Mouse (Mus musculus): Measurements from ENCODE around the gene Caap1. TPM values are rescaled to one million over a fixed set of nuclear protein-coding genes. Genes with fewer than 3 reads are reported as not detected.
A peak's percentile ranks its signal among the peaks of the same experiment; 100 is the strongest.

The Caap1 gene
- total RNA-seq, 2 experiments from 2014 or later = 11.1 to 11.9 TPM

DNA sequence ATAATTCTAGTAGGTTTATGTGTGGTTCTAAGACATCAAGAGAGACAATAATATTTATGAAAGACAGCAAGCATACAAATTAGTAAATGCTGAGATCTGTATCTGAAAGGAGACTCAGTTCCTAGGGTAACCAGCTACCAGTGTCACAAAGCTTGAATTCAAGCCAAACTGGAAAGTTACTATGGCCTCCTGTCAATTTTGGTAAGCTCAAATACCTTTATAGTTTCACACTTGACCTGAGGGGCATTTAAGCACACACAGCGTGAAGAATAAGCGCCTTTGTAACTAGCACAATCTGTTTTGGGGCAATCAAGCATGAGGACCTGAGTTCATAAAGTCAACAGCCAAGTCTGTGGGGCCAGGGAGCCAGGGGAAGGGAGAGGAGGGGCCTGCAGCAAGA lies 2.7 kb upstream of the Caap1 start:
- no peak for DNase-seq (ENCODE audit: low spot score in 2 of 2)
- no peak overlapping the region for H3K27ac ChIP-seq
- no peak for TF ChIP-seq CTCF (conservative IDR thresholded peaks at IDR 0.05)

DNA sequence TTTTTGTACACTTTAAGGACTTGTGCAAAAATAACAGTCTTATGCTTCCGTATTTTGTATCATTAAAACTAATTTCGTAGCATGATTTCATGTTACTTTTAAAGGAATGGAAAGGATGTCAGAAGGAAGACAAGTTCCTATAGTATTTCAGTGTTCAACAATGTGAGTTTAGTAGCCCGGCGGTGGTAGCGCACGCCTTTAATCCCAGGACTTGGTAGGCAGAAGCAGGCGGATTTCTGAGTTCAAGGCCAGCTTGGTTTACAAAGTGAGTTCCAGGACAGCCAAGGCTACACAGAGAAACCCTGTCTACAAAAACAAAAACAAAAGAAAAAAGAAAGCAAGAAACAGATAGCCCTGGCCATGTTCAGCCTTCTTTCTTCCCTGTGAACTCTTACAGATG lies 549 bp upstream of the Caap1 start:
- no peak for TF ChIP-seq CTCF (conservative IDR thresholded peaks at IDR 0.05)
- Histone ChIP-seq H3K27ac (peak overlapping the region; percentile 84), H3K4me3 (peak overlapping the region; percentile 95)
- no peak for DNase-seq (ENCODE audit: low spot score in 2 of 2)

More for the DNA sequence above, 2.7 kb upstream of the Caap1 start:
- H3K4me3 ChIP-seq = no peak overlapping the region

DNA sequence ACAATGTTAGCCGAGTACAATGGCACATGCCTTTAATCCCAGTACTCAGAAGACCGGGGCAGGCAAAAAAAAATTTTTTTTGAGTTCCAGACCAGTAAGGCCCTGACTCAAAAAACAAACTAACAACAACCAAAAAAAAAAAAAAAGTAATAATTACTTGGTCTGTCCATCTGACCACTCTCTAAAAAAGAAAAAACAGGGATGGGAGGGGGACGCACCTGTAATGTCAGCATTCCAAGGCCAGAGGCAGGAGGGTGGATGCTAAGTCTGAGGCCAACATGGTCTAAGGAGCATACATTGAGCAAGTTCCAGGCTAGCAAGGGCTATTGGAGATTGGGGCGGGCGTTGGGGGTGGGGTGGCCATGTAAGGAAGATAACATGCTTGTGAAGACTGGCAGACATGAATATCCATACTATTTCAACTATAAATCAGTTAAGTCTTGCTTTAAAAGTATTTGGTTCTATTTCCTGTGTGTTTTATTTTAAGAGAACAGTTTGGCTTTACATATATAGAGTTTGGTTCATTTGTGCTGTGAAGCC lies 1.6 kb downstream of the Caap1 start:
- TF ChIP-seq CTCF (conservative IDR thresholded peaks at IDR 0.05) = no peak
- DNase-seq (ENCODE audit: low spot score in 2 of 2) = no peak
- no peak overlapping the region for H3K4me3 ChIP-seq
- H3K27ac ChIP-seq = no peak overlapping the region

DNA sequence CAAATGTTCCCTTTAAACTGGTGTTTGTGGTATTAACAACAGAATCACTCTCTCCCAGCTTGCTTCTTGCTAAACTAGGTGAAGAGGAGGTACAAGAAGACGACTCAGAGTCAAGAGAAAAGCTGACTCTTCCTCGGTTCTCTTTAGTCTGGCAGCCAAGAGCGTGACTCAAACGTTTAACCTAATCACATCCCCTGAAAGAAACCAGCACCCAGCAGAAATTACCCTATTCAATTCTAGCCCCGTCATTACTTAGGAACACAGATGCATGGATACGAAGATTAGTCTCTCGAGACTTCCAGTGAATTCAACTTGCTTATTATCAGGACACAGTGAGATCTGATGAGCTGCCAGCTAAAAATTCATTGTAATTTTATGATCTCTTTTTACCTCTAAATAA lies 12.3 kb downstream of the Caap1 start:
- no peak for TF ChIP-seq CTCF (conservative IDR thresholded peaks at IDR 0.05)
- Histone ChIP-seq H3K27ac (no peak overlapping the region), H3K4me3 (no peak overlapping the region)
- no peak for DNase-seq (ENCODE audit: low spot score in 2 of 2)

DNA sequence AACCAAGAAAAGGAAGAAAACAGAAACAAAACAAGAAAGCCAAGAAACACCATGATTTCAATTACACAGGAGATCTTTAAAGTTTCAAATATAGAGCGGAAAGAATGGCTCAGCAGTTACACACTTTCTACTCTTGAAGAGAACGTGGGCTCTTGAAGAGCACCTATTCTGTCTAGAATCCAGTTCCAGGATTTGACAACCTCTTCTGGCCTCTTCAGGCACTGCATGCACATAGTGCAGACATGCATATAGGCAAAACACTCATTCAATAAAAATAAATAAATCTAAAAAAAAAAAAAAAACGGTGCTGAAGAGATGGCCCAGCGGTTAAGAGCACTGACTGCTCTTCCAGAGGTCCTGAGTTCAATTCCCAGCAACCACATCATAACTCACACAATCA lies 13.6 kb downstream of the Caap1 start:
- TF ChIP-seq CTCF (conservative IDR thresholded peaks at IDR 0.05) = peak; percentile 43
- DNase-seq (ENCODE audit: low spot score in 2 of 2) = no peak
- Histone ChIP-seq H3K27ac (no peak overlapping the region), H3K4me3 (no peak overlapping the region)

DNA sequence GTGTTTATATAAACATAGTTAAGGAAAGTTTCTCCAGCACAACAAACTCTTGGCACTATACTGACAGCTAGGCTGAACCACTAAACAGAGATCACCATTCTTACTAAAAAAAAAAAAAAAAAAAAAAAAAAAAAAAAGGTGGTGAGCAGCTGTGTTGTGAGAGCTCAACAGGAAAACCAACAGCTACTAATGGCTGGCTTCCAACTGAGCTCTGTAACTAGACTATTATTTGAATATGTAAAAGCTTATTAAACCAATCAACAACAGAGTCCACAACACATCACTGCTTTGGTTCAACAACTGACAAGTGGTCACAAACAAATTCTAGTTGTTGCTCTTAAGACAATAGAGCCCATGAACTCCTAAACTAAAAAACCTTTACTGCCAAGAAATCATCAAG lies 23.4 kb downstream of the Caap1 start:
- no peak for DNase-seq (ENCODE audit: low spot score in 2 of 2)
- no peak for TF ChIP-seq CTCF (conservative IDR thresholded peaks at IDR 0.05)
- no peak overlapping the region for H3K27ac ChIP-seq
- H3K4me3 ChIP-seq = no peak overlapping the region

DNA sequence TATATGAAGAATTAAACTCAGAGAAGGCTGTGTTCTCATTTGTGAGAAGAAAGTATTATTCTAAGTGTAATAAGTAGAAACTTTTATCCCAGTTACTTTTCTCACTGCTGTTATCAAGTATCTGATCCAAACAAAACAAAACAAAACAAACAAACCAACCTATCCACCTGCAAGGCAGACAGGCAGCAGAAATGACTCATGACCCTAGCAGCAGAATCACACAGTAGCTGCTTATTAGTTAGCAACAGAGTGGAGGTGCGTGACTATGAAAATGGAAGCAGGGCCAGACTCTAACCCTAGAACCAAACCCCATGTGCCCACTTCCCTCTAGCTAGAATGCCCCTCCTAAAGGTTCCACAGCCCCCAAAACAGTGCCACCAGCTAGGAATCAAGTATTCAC lies 27.1 kb downstream of the Caap1 start:
- TF ChIP-seq CTCF (conservative IDR thresholded peaks at IDR 0.05) = no peak
- no peak for DNase-seq (ENCODE audit: low spot score in 2 of 2)
- Histone ChIP-seq H3K4me3 (no peak overlapping the region), H3K27ac (no peak overlapping the region)

DNA sequence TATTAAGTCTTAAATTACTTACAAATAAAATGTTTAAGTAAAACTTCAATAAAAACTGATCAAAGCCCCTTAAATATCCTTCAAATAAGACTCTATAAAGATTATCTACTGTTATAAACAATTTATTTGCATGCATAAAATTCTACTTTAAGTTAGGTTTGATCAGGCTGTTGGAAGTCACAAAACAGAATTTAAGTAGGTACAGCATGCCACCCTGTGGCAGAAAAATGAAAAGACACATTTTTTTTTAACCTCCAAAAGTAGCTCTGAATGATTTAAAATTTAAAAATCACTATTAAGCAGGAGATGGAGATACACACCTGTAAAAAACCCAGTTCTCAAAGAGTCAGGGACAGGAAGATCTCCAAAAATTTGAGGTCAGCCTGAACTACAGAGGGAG lies 33.3 kb downstream of the Caap1 start:
- TF ChIP-seq CTCF (conservative IDR thresholded peaks at IDR 0.05) = peak; percentile 81
- Histone ChIP-seq H3K27ac (no peak overlapping the region), H3K4me3 (no peak overlapping the region)
- DNase-seq (ENCODE audit: low spot score in 2 of 2) = peak in 1 of 2 experiments; percentile 20

DNA sequence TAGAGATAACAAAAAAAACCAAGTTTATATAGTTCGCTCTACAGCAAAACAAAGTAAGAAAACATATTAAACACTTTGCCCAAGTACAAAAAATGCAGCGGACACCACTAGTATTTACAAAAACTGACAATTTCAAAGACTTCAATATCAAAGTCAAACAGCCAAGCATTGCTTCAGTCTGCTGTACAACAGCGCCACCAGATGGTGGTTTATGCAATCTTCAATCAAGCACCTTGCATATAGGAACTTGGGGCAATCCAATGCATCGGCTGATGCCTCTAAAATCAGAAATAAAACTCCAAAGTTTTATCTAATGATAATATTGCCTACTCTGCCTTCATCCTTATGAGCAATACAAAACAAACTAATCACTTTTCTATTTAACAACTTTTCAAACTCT lies 39.0 kb downstream of the Caap1 start:
- Histone ChIP-seq H3K4me3 (no peak overlapping the region), H3K27ac (no peak overlapping the region)
- TF ChIP-seq CTCF (conservative IDR thresholded peaks at IDR 0.05) = peak; percentile 86
- peak; percentile 26 to 60 for DNase-seq (ENCODE audit: low spot score in 2 of 2)

DNA sequence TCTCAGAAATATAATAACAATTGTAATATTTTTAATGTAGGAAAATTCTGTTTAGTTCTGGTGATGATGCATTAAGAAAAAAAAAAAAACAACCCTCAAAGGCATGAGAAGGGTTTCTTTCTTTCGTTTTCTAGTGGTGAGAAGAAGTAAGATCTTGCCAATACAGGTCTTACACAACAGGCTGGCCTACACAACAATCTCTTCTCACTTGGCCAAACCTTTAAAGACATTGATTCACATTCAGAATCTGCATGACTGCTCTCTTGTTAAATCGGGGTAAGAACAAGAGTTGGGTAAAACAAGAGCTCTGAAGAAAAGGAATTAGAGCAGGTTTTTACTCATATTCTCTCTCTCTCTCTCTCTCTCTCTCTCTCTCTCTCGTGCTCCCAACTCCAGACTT lies 41.2 kb downstream of the Caap1 start:
- no peak overlapping the region for H3K4me3 ChIP-seq
- no peak for TF ChIP-seq CTCF (conservative IDR thresholded peaks at IDR 0.05)
- no peak overlapping the region for H3K27ac ChIP-seq
- no peak for DNase-seq (ENCODE audit: low spot score in 2 of 2)

DNA sequence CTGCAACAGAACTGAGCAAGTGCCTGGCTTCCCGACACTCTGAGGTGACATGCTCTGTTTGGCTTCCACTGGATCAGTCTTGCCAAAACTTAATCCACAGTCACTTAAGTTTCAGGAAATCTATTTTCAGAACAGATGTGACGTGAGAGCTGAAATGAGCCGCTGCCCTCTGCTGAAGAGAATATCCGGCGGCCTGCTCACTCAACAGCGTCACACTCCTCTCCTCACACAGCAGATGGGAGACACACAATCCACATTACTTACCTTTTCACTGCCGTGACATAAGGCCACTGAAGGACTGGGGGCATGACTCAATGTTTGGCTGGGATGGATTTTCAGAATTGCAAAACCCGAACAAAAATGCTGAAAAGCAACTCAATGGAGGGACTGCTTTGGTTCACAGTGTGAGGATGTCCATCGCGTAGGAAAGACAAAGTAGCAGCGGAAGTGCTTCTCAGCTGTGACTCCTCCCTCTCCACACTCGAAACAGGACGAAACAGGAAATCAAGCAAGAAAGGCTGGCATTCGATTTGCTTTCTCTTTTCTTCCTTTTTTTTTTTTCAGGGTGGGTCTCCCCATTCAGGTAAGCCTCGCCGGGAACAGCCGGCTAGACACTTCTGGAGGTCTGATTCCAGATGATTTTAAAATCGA lies 79.7 kb downstream of the Caap1 start:
- Histone ChIP-seq H3K27ac (peak overlapping the region; percentile 24; the same call in 1 of the 2 replicates), H3K4me3 (peak overlapping the region; percentile 41)
- TF ChIP-seq CTCF (conservative IDR thresholded peaks at IDR 0.05) = no peak
- no peak for DNase-seq (ENCODE audit: low spot score in 2 of 2)

DNA sequence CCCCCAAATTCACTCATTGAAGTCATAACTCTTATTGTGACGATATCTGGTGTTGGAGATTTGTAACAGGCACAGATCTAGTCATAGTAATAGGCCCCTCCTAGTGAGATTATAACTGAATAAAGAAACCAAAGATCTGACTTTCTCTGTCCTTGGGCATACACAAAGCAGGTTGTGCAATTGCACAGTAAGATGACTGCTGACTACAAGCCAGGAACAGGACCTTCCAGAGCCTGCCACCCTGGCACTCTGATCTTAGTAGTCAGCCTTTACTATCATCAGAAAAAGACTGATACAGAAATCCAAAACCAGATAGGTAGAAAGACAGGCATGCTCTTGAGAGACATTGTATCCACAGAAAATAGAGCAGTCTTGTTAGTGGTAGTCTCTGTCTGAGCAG lies 83.3 kb downstream of the Caap1 start:
- Histone ChIP-seq H3K27ac (no peak overlapping the region), H3K4me3 (no peak overlapping the region)
- DNase-seq (ENCODE audit: low spot score in 2 of 2) = no peak
- no peak for TF ChIP-seq CTCF (conservative IDR thresholded peaks at IDR 0.05)

DNA sequence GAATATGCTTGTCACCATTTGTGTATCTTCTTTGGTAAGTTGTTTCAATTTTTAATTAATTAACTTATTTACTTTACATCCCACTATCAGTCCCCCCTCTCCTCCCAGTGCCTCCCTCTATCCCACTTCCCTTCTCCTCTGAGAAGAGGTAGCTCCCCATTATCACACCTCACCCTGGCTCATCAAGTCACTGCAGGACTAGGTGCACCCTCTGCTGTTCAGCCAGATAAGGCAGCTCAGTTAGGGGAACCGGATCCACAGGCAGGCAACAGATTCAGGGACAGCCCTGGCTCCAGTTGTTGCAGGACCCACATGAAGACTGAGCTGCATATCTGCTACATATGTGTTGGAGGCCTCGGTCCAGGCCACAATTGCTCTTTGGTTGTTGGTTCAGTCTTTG lies 97.2 kb downstream of the Caap1 start:
- H3K27ac ChIP-seq = no peak overlapping the region

DNA sequence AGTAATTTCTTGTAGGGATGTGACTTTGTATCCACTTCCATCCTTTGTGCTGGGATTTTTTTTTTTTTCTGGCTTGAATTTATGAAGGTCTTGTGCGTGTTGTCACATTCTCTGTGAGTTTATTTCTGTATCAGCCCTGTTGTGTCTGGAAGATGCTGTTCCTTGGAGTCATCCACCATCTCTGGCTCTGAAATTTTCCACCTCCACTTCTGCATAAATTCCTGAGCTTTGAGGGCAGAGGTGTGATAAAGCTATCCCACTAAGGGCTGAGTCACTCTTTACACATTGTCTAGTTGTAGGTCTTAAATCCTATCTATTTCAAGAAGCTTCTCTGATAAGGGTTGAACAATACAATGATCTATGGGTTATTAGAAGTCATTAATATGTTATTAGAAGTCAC lies 101.7 kb downstream of the Caap1 start:
- DNase-seq (ENCODE audit: low spot score in 2 of 2) = no peak
- no peak overlapping the region for H3K4me3 ChIP-seq
- TF ChIP-seq CTCF (conservative IDR thresholded peaks at IDR 0.05) = no peak
- no peak overlapping the region for H3K27ac ChIP-seq

More for the DNA sequence above, 97.2 kb downstream of the Caap1 start:
- no peak for DNase-seq (ENCODE audit: low spot score in 2 of 2)
- no peak overlapping the region for H3K4me3 ChIP-seq
- TF ChIP-seq CTCF (conservative IDR thresholded peaks at IDR 0.05) = no peak

Other genes with a start within 250 kb of the Caap1 start
- not detected for gene Gm10306, start 250 bp downstream of the Caap1 start, total RNA-seq (2021)
- gene Plaa, start 46.4 kb upstream of the Caap1 start, total RNA-seq (2021) = 10 to 100 TPM; 43.4 to 47.6 TPM
- gene Ift74, start 57.7 kb upstream of the Caap1 start, total RNA-seq (2021) = 10 to 100 TPM; 26.0 to 28.4 TPM
- not detected for gene Lrrc19, start 93.3 kb upstream of the Caap1 start, total RNA-seq (2021)
- 1 to 10 TPM; 7.6 to 9.2 TPM for gene Tek, start 182.5 kb upstream of the Caap1 start, total RNA-seq (2021)

Data from layer of hippocampus, adult 2 months (tissue).